Mouse (Mus musculus) layer of hippocampus, postnatal 25 days (tissue): ENCODE measurements at regions not wholly inside any gene's neighbourhood (a gene's known extent, or its start where the extent isn't known, plus 50 kb on each side); places are given as distances from the start of the nearest gene placed in this dataset.

ENCODE experiments used
- DNase-seq, 2 experiments: peaks; one replicate each; pipeline ENCODE4 v3.0.0; 2022; ENCODE audit warnings: mixed read lengths in 2 of 2, low spot score in 1 of 2; ENCODE audit errors: extremely low spot score in 1 of 2

DNA sequence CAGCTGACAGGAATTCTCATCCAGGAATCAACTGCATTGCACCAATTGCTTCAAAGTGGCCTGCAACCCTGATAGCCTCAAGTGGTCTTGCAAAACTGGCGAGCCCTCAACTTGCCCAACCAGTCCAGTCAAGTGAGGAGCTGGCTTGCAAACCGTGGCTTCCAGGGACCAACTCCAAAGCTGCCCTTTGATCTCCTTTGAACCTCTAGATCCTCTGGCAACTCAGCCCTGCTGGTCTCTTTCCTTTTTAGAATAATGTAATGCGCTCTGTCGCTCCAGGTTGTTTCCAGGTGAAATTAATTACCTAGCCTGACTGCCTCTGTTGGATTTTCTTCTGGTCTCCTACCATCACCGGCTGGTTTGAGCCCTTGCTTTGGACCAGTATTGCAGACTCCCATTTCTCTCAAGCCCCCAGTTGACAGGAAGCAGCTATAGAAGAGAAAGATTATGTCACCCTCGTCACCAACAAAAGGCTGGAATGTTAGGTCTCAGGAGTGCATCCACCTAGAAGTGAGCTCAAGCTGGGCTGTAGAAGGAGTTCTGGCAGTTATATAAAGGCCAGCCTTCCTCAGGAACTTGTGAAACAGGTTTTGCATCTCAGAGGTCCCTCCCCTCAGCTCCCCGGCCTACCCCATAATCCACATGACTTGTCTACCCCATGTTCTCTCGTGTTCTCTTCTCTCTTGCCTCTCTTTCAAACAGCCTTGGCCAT, 49.8 kb upstream of the Abcd3 start:
- DNase-seq = no peak
